Mouse (Mus musculus) liver, embryonic 11.5 days (tissue): ENCODE results near the gene Tenm3. TPM values are rescaled to one million over a fixed set of nuclear protein-coding genes. Genes with fewer than 3 reads are reported as not detected.

Source experiments
- ATAC-seq: fragments of 200-750 bp; cut with Nextera tagmentation; replicated peaks from 2 replicates; pipeline ENCODE4 v1.8.0; 2017; ENCODE audit warnings: moderate number of reproducible peaks, mild to moderate bottlenecking, moderate TSS enrichment, moderate library complexity; ENCODE audit not compliant: low FRiP score
- DNase-seq: peaks from one replicate; pipeline ENCODE4 v3.0.0-alpha.2; 2017; ENCODE audit warnings: low spot score
- H3K27ac ChIP-seq: fragments of 300-500 bp; sonication (generic); 2 replicates; pipeline ENCODE4 v1.5.1; 2014; ENCODE audit warnings: mild to moderate bottlenecking, low read depth, low read length, control low read depth
- H3K27me3 ChIP-seq: fragments of 300-500 bp; sonication (generic); replicated peaks from 2 replicates; pipeline ENCODE4 v1.6.1; 2014; ENCODE audit warnings: low read length, mixed read lengths; ENCODE audit not compliant: control insufficient read depth, insufficient read depth
- H3K36me3 ChIP-seq: fragments of 300-500 bp; sonication (generic); 2 replicates; pipeline ENCODE4 v1.6.1; 2014; ENCODE audit warnings: mild to moderate bottlenecking, low read length, moderate library complexity, mixed read lengths; ENCODE audit not compliant: control insufficient read depth, insufficient read depth
- H3K4me1 ChIP-seq: fragments of 300-500 bp; sonication (generic); replicated peaks from 2 replicates; pipeline ENCODE4 v1.6.1; 2014; ENCODE audit warnings: low read length, mixed read lengths; ENCODE audit not compliant: control insufficient read depth, insufficient read depth
- H3K4me2 ChIP-seq: fragments of 300-500 bp; sonication (generic); 2 replicates; pipeline ENCODE4 v1.6.1; 2014; ENCODE audit warnings: mild to moderate bottlenecking, control low read depth, moderate library complexity
- H3K4me3 ChIP-seq: fragments of 300-500 bp; sonication (generic); 2 replicates; pipeline ENCODE4 v1.5.1; 2014; ENCODE audit warnings: low read depth, low read length, control low read depth
- H3K9ac ChIP-seq: fragments of 300-500 bp; sonication (generic); 2 replicates; pipeline ENCODE4 v1.6.1; 2014; ENCODE audit warnings: low read depth, low read length, control low read depth
- H3K9me3 ChIP-seq: fragments of 300-500 bp; sonication (generic); 2 replicates; pipeline ENCODE4 v1.6.1; 2016; ENCODE audit warnings: low read length, inconsistent platforms, mixed read lengths; ENCODE audit not compliant: control insufficient read depth
- WGBS: fragments of 180-500 bp; shearing (Covaris S2); extraction: QIAGEN DNeasy Blood & Tissue Kit; methylation state at CpG from one replicate; pipeline ENCODE4 v1.1.7; 2014; 5-methylcytosine and 5-hydroxymethylcytosine counted together
- polyA plus RNA-seq: library from polyadenylated mRNA; unstranded; fragments of >200 nt; fragmentation: Nextera tagmentation; extraction: Ambion mirVana; gene quantifications from 2 replicates; pipeline ENCODE4 v1.2.1, GENCODE M21; 2014

Gene Tenm3
- polyA plus RNA-seq, 1 experiment from 2014 or later = 13.6 TPM

DNA sequence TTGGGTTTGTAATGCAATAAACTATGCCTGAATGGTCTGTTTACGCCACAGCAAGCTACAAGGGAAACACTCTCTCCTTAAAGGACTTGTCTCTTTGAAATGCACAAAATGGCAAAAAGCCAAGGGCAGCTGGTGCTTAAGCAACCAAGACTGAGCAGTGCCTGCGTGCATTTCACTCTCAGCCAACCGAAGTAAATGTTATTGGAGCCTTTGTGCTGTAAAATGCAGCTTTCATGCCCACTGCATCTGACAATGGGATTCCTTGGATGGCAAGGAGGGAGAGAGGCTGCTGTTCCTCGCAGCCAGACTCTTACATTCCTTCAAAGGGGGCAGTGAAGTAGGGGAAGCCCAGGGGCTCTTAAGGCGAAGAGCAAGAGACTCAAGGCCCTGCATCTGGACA is 385.4 kb downstream of the Tenm3 start:
- 48% methylated on average over 5 of the region's 5 CpGs for WGBS
- H3K9ac ChIP-seq = no peak overlapping the region

DNA sequence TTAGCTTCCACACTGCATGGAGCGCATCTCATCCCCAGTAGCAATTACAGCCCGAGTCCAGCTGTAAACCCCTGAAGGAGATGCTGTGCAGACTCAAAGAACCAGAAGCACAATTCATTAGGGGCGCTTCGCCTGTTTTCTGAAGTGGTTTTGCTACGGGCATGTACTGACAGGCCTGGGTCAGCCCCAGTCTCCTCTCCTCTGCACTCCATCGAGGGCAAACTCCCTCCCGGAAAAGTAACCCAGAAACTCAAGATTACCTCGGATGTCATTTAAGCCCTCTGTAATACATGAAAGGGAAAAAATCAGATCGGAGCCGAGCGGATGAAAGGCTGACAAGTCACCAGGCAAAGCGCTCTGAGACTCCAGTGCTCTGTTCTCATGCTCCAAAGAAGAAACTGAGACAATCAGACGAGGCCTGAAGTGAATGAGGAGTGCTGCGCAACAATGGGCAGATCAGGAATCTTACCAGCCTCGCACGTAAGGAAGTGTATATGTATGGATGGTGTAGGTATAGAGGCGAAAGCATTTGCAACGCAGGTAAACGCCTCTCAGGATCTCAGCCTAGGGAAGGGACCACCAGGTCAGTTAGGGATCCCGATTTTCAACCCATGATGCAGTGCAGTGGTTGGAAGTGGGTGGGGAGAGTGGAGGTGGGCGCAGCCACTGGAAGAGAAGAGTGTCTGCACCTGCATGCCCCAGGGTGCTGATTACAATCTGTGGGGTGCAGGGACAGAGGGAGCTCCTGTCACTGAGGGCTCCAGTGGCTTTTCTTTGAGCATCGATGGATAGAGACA is 387.2 kb downstream of the Tenm3 start:
- Histone ChIP-seq H3K27ac (no peak overlapping the region), H3K36me3 (no peaks in the 10 kb centered on the region), H3K27me3 (no peaks in the 10 kb centered on the region), H3K9ac (no peak overlapping the region), H3K4me2 (no peak overlapping the region), H3K4me3 (no peak overlapping the region), H3K4me1 (no peaks in the 10 kb centered on the region), H3K9me3 (no peaks in the 10 kb centered on the region)
- WGBS = 57% methylated on average over 22 of the region's 22 CpGs
- DNase-seq (no peak), ATAC-seq (no peak)

More for the DNA sequence above, 385.4 kb downstream of the Tenm3 start:
- Histone ChIP-seq H3K27ac (no peak overlapping the region), H3K4me3 (no peak overlapping the region), H3K4me1 (no peaks in the 10 kb centered on the region), H3K4me2 (no peak overlapping the region), H3K27me3 (no peaks in the 10 kb centered on the region), H3K9me3 (no peaks in the 10 kb centered on the region), H3K36me3 (no peaks in the 10 kb centered on the region)
- ATAC-seq = no peak
- DNase-seq = no peak

GRCm38 (mm10) chr8:48451247-48451635 is 392.5 kb downstream of the Tenm3 start:
- no peak for ATAC-seq
- H3K9ac ChIP-seq = no peak overlapping the region
- WGBS = 67% methylated on average over 7 of the region's 7 CpGs
- H3K4me2 ChIP-seq = no peak overlapping the region
- no peaks in the 10 kb centered on the region for H3K27me3 ChIP-seq
- H3K27ac ChIP-seq = no peak overlapping the region
- no peaks in the 10 kb centered on the region for H3K36me3 ChIP-seq
- H3K4me1 ChIP-seq = no peaks in the 10 kb centered on the region; the same call in 1 of the 2 replicates
- H3K9me3 ChIP-seq = no peaks in the 10 kb centered on the region
- no peak for DNase-seq
- H3K4me3 ChIP-seq = no peak overlapping the region

DNA sequence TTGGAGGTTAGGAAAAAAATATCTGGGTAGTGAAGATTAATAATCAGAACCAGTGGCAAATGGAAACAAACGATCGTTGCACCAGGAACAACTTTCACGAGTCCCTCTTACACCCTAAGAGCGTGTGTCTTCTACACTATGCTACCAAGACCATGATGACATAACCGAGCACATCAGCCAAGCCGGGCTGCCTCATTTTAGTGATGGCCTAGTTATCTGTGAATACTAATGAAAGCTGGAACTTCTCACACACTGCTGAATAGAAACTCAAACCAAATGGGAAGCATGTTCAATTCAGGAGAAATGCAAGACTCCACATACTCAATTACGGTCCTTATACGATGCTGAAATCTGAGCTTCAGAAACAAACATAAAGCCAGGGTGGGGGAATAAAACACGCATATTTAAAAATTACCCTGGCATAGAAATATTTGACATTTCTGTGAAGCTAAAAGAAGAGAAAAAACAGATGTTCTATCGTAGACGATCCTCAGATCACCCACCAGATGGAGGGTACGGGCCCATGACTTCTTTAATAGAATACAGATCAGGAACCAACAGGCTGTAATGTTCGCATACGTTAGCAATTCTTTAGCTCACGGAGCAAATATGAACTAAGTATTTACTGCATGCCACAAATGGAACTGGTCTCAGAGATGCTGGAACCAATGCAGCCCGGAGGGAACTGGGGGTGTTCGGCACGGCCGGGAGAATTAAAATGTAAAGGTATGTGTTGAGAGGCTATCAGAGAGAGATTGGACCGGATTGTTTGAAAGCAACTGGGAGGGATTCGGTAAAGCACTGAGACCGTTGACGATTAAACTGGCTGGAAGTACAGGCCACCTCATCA is 393.1 kb downstream of the Tenm3 start:
- Histone ChIP-seq H3K4me3 (no peak overlapping the region), H3K4me1 (no peaks in the 10 kb centered on the region; the same call in 1 of the 2 replicates), H3K9me3 (no peaks in the 10 kb centered on the region), H3K36me3 (no peaks in the 10 kb centered on the region), H3K27me3 (no peaks in the 10 kb centered on the region), H3K9ac (no peak overlapping the region), H3K27ac (no peak overlapping the region), H3K4me2 (no peak overlapping the region)
- ATAC-seq (no peak), DNase-seq (no peak)
- WGBS = 70% methylated on average over 23 of the region's 23 CpGs

- H3K9me3 ChIP-seq = no peaks in the 10 kb centered on the region
- WGBS = 17% methylated on average over 3 of the region's 3 CpGs
- H3K36me3 ChIP-seq = no peaks in the 10 kb centered on the region
- no peaks in the 10 kb centered on the region for H3K27me3 ChIP-seq
- ATAC-seq (no peak), DNase-seq (no peak)
- no peak overlapping the region for H3K9ac ChIP-seq
- no peak overlapping the region for H3K27ac ChIP-seq
- no peak overlapping the region for H3K4me3 ChIP-seq
- H3K4me2 ChIP-seq = no peak overlapping the region
- no peaks in the 10 kb centered on the region; the same call in 1 of the 2 replicates for H3K4me1 ChIP-seq
These were observed 394.1 kb downstream of the Tenm3 start for GRCm38 (mm10) chr8:48449625-48450024.

GRCm38 (mm10) chr8:48445690-48446089 is 398.1 kb downstream of the Tenm3 start:
- no peaks in the 10 kb centered on the region; the same call in 1 of the 2 replicates for H3K36me3 ChIP-seq
- no peaks in the 10 kb centered on the region for H3K9me3 ChIP-seq
- ATAC-seq = no peak
- DNase-seq = no peak
- no peak overlapping the region for H3K4me3 ChIP-seq
- no peak overlapping the region for H3K4me2 ChIP-seq
- no peaks in the 10 kb centered on the region for H3K27me3 ChIP-seq
- no peak overlapping the region for H3K27ac ChIP-seq
- H3K4me1 ChIP-seq = no peaks in the 10 kb centered on the region; the same call in 1 of the 2 replicates
- 93% methylated on average over 4 of the region's 4 CpGs for WGBS
- H3K9ac ChIP-seq = no peak overlapping the region

DNA sequence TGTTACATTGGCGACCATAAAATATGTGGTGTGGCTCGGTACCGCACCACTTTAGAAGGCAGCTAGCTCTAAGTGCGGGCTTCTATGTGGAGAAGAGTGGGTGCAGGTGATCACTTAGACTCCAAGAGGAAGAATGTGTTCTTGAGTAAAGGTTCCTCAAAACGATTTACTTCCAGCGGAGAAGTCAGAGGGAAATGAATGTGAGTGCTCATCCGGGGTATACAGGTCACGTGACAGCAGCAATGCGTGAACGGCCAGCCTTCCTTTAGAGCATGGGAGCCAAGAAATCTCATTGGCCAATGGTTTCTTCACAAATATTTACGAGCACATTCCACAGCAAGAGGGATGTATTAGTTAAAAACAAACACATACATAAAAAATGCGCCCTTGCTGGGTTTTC is 404.3 kb downstream of the Tenm3 start:
- Histone ChIP-seq H3K27ac (no peak overlapping the region), H3K4me1 (no peaks in the 10 kb centered on the region)

GRCm38 (mm10) chr8:48437523-48438207 is 406.1 kb downstream of the Tenm3 start:
- DNase-seq = no peak
- Histone ChIP-seq H3K27me3 (no peaks in the 10 kb centered on the region), H3K4me1 (no peaks in the 10 kb centered on the region), H3K9ac (no peak overlapping the region), H3K27ac (no peak overlapping the region), H3K4me2 (no peak overlapping the region), H3K4me3 (no peak overlapping the region), H3K9me3 (no peaks in the 10 kb centered on the region), H3K36me3 (no peaks in the 10 kb centered on the region)
- ATAC-seq = no peak
- 69% methylated on average over 16 of the region's 16 CpGs for WGBS

More for the DNA sequence above, 404.3 kb downstream of the Tenm3 start:
- Histone ChIP-seq H3K4me3 (no peak overlapping the region), H3K27me3 (no peaks in the 10 kb centered on the region), H3K9ac (no peak overlapping the region), H3K9me3 (no peaks in the 10 kb centered on the region), H3K36me3 (no peaks in the 10 kb centered on the region; the same call in 1 of the 2 replicates), H3K4me2 (no peak overlapping the region)
- no peak for ATAC-seq
- 85% methylated on average over 12 of the region's 12 CpGs for WGBS
- no peak for DNase-seq
